Mouse (Mus musculus) kidney, postnatal 0 days (tissue): ENCODE measurements at regions not wholly inside any gene's neighbourhood (a gene's known extent, or its start where the extent isn't known, plus 50 kb on each side); places are given as distances from the start of the nearest gene placed in this dataset.
A peak's percentile ranks its signal among the peaks of the same experiment; 100 is the strongest.

Source experiments
- ATAC-seq: fragments of 200-750 bp; cut with Nextera tagmentation; replicated peaks from 2 replicates; pipeline ENCODE4 v1.8.0; 2017; ENCODE audit warnings: low read depth, moderate number of reproducible peaks, moderate TSS enrichment, moderate library complexity; ENCODE audit not compliant: low FRiP score
- DNase-seq: peaks from one replicate; pipeline ENCODE4 v3.0.0-alpha.2; 2016; ENCODE audit warnings: low spot score
- H3K27ac ChIP-seq: fragments of 300-500 bp; sonication (generic); 2 replicates; pipeline ENCODE4 v1.5.1; 2014; ENCODE audit warnings: mild to moderate bottlenecking
- H3K27me3 ChIP-seq: fragments of 300-500 bp; sonication (generic); 2 replicates; pipeline ENCODE4 v1.6.1; 2014; ENCODE audit warnings: low read length, mixed read lengths; ENCODE audit not compliant: insufficient read depth
- H3K36me3 ChIP-seq: fragments of 300-500 bp; sonication (generic); 2 replicates; pipeline ENCODE4 v1.6.1; 2014; ENCODE audit warnings: low read length, mixed read lengths; ENCODE audit not compliant: insufficient read depth
- H3K4me1 ChIP-seq: fragments of 300-500 bp; sonication (generic); replicated peaks from 2 replicates; pipeline ENCODE4 v1.6.1; 2014; ENCODE audit warnings: antibody characterized with exemption, low read length, mixed read lengths; ENCODE audit not compliant: insufficient read depth
- H3K4me2 ChIP-seq: fragments of 300-500 bp; sonication (generic); 2 replicates; pipeline ENCODE4 v1.6.1; 2014; ENCODE audit warnings: mild to moderate bottlenecking, low read length, moderate library complexity, mixed read lengths
- H3K4me3 ChIP-seq: fragments of 300-500 bp; sonication (generic); replicated peaks from 2 replicates; pipeline ENCODE4 v1.5.1; 2014; ENCODE audit warnings: low read depth, low read length
- H3K9ac ChIP-seq: fragments of 300-500 bp; sonication (generic); 2 replicates; pipeline ENCODE4 v1.6.1; 2014; ENCODE audit warnings: low read depth, low read length
- H3K9me3 ChIP-seq: fragments of 300-500 bp; sonication (generic); replicated peaks from 2 replicates; pipeline ENCODE4 v1.6.1; 2016; ENCODE audit warnings: low read length, inconsistent platforms, mixed read lengths
- CTCF ChIP-seq: IDR thresholded peaks from 2 replicates; pipeline ENCODE4 v1.5.1; 2016; ENCODE audit warnings: antibody characterized with exemption, low read depth, mild to moderate bottlenecking, moderate library complexity
- WGBS: fragments of 180-500 bp; shearing (Covaris S2); extraction: QIAGEN DNeasy Blood & Tissue Kit; methylation state at CpG from one replicate; pipeline ENCODE4 v1.1.7; 2014; 5-methylcytosine and 5-hydroxymethylcytosine counted together

DNA sequence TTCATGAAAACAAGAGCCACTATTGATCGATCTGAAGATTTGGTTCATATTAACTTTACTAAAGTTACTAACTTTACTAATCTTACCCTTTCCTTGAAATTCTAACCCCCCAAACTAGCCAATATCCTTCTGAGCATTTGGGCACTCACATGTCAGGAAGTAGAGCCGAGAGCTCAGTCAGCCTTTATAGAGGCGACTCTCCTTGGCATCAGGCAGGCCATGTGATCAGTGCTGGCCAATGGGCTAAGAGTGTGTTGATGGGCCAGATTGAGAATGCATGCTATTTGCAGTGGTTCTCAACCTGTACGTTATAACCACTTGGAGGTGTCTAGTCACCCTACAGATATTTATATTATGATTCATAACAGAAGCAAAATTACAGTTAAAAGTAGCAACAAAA, 69.6 kb upstream of the Slc35b4 start:
- no peaks in the 10 kb centered on the region for H3K4me1 ChIP-seq
- no peaks in the 10 kb centered on the region for H3K27me3 ChIP-seq
- ATAC-seq (no peak), DNase-seq (no peak)
- H3K9me3 ChIP-seq: no peaks in the 10 kb centered on the region
- H3K27ac ChIP-seq: no peak overlapping the region
- no peak for TF ChIP-seq CTCF
- 77% methylated on average over 4 of the region's 4 CpGs for WGBS
- H3K36me3 ChIP-seq: no peaks in the 10 kb centered on the region
- no peak overlapping the region for H3K9ac ChIP-seq
- H3K4me3 ChIP-seq: no peak overlapping the region
- H3K4me2 ChIP-seq: no peak overlapping the region

DNA sequence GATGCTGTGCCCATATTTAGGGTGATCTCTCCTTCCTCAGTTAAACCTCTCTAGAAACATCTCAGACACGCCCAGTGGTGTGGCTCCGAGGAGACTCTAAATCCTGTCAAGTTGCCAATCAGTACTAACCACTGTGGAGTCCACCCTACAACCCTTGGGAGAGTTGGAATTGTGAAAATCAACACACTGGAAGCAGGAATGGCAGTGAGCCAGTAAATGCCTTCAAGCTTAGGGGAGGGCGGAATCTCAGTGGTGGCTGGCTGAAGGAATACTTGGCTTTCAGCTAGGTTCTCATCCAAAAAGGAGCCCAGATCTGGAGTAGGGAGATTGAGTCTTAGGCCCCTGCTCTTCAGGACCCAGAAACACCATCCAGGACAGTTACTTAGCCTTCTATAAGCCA, 66.1 kb upstream of the Slc35b4 start:
- H3K27ac ChIP-seq: no peak overlapping the region
- 69% methylated on average over 3 of the region's 3 CpGs for WGBS
- H3K4me3 ChIP-seq: no peak overlapping the region
- no peaks in the 10 kb centered on the region for H3K4me1 ChIP-seq
- ATAC-seq (no peak), DNase-seq (no peak)
- no peak for TF ChIP-seq CTCF
- H3K9me3 ChIP-seq: no peaks in the 10 kb centered on the region
- no peaks in the 10 kb centered on the region for H3K36me3 ChIP-seq
- H3K9ac ChIP-seq: no peak overlapping the region
- H3K4me2 ChIP-seq: no peak overlapping the region
- H3K27me3 ChIP-seq: no peaks in the 10 kb centered on the region

DNA sequence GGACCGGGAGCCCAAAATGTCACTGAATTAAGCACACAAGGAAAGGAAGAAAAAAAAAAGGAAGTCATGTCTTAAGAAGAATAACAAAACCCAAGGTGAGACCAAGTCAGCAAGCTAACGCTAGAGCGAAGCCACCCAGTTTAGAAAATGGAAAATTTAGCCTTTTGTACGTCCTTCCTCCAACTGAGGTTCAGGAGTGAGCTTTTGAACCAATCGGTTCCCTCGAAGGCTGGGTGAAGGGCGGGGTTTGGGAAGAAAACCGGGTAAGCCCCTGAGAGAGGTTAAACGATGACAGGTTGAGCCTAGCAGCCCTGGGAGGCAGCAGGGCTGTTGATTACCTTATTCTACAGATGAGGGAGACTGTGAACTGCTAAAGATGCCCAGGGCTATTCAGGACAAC, 65.6 kb upstream of the Slc35b4 start:
- Histone ChIP-seq H3K4me2 (no peak overlapping the region), H3K4me1 (0 out of 2 replicates have a peak, but pooled peaks cover 3% of the 10 kb centered on the region), H3K36me3 (no peaks in the 10 kb centered on the region), H3K4me3 (no peak overlapping the region), H3K9me3 (no peaks in the 10 kb centered on the region), H3K27ac (no peak overlapping the region), H3K27me3 (no peaks in the 10 kb centered on the region), H3K9ac (no peak overlapping the region)
- TF ChIP-seq CTCF: no peak
- ATAC-seq (no peak), DNase-seq (no peak)
- WGBS: 28% methylated on average over 9 of the region's 9 CpGs

DNA sequence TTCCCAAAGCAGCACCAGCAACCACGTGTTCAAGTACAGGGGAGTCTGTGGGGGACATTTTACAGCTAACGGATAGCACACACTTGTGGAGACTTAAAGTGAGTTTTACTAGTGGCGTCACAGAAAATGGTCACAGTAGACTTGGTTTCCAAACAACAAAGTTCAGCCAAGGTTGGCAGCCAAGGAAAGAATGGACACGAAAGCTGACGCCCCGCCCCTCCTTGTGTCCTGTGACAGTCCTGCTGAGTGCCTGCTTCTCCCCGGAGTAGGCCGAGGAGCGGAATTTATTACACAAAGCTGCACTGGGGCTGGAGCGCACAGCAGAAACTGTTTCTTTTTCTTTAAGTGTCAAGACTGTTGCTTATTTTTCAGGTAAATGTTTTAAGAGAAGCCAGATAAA, 58.2 kb upstream of the Slc35b4 start:
- 39% methylated on average over 10 of the region's 10 CpGs for WGBS
- Histone ChIP-seq H3K9ac (no peak overlapping the region), H3K27ac (0 out of 2 replicates have a peak overlapping the region, but pooled peaks have one; percentile 5), H3K27me3 (no peaks in the 10 kb centered on the region), H3K9me3 (no peaks in the 10 kb centered on the region), H3K36me3 (no peaks in the 10 kb centered on the region), H3K4me3 (no peak overlapping the region), H3K4me1 (0 out of 2 replicates have a peak, but pooled peaks cover 6% of the 10 kb centered on the region), H3K4me2 (no peak overlapping the region)
- DNase-seq (no peak), ATAC-seq (no peak)
- no peak for TF ChIP-seq CTCF

DNA sequence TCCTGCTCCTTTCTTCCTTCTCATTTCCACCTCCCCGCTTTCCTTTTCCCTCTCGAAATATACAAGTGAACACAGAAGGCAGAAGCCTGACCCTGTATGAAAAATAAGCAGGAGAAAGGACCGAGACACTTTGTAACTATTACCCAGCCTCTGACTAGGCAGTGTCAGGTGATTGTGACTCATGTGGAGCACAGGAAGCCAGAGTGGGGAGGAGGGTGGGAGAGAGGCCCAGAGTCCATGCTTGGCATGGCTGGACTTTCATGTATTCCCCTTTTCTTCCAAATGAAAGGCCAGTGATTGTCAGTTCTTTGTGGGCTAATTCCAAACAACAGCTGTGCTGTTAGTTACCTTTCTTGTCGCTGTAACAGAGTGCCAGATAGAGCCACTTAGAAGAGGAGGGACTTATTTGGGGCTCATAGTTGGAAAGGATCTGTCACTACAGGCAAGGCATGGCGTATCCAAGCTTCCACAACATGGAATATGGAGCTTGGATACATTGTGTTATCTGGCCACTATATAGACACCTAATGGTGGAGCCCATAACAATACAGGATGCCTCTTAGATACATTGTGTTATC, 57.6 kb upstream of the Slc35b4 start:
- DNase-seq: no peak
- Histone ChIP-seq H3K9me3 (no peaks in the 10 kb centered on the region), H3K27ac (peak overlapping the region; percentile 5; the same call in 1 of the 2 replicates), H3K4me2 (no peak overlapping the region), H3K36me3 (no peaks in the 10 kb centered on the region), H3K4me3 (no peak overlapping the region), H3K9ac (no peak overlapping the region), H3K27me3 (no peaks in the 10 kb centered on the region), H3K4me1 (0 out of 2 replicates have a peak, but pooled peaks cover 10% of the 10 kb centered on the region)
- ATAC-seq: peak; percentile 64; the same call in 1 of the 2 replicates
- no peak for TF ChIP-seq CTCF
- WGBS: 78% methylated on average over 5 of the region's 5 CpGs

DNA sequence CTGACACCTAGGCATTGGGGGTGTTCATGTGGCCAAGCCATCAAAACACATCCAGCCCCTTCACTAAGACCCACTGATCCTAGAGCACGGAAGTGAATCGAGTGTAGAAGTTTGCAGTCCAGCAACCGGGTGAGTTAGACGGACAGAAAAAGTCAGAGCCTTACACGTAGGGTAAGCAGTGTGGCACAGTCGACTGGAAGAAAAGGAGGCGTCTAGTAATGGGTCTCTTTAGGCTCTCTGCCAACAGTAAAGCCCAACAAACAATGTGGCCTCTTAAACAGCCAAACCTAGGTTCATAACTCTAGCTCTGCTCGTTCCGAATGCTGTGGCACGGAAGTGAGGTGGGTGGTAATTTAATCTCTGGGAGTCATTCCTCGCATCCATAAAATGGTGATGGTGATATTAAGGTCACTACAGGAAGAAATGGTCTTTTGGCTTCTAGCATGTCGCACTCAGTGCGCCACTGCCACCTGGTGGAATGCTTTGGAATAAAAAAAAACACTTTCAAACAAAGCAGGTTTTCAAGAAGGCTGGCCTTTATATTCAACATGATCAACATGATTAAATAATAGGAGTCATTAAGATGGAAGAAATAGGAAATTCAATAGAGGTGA, 54.0 kb upstream of the Slc35b4 start:
- H3K27me3 ChIP-seq: no peaks in the 10 kb centered on the region
- no peak overlapping the region for H3K27ac ChIP-seq
- DNase-seq (peak; percentile 82), ATAC-seq (no peak; the same call in 1 of the 2 replicates)
- H3K4me2 ChIP-seq: no peak overlapping the region
- 22% methylated on average over 13 of the region's 13 CpGs for WGBS
- H3K4me1 ChIP-seq: 0 out of 2 replicates have a peak, but pooled peaks cover 8% of the 10 kb centered on the region
- no peaks in the 10 kb centered on the region for H3K9me3 ChIP-seq
- H3K4me3 ChIP-seq: no peak overlapping the region
- no peak overlapping the region for H3K9ac ChIP-seq
- H3K36me3 ChIP-seq: no peaks in the 10 kb centered on the region
- TF ChIP-seq CTCF: peak; percentile 92
